Mouse (Mus musculus) mouse trophoblast stem cell (cell line): ENCODE measurements around the gene Kctd17.

Experiments
- in situ Hi-C, 2 experiments: fragments of 300-500 bp; cut with MseI, MboI; formaldehyde crosslinking; loops; 2 replicates in 1 of 2; 3 replicates in 1 of 2; pipeline ENCODE4 v1.15.1; 2025

Kctd17 gene

GRCm38 (mm10) chr15:78414157-78414556 lies 14.2 kb upstream of the Kctd17 start:
- in situ Hi-C loops, result no loop called here

GRCm38 (mm10) chr15:78416937-78417336 lies 11.4 kb upstream of the Kctd17 start:
- in situ Hi-C loops, result no loop called here

- in situ Hi-C loops, result loop anchor here (5.0 to 10.0 kb wide), 2 partner anchors 66 to 68 kb away; no protein-coding TSS in a partner anchor
Measured at GRCm38 (mm10) chr15:78420395-78420794, 8.0 kb upstream of the Kctd17 start.

GRCm38 (mm10) chr15:78422046-78422956 lies 6.1 kb upstream of the Kctd17 start:
- in situ Hi-C loops, result loop anchor here (5.0 to 10.0 kb wide), 2 partner anchors 68 to 70 kb away; no protein-coding TSS in a partner anchor

- in situ Hi-C loops, result loop anchor here (5.0 to 10.0 kb wide), 2 partner anchors 70 to 72 kb away; no protein-coding TSS in a partner anchor
Measured at GRCm38 (mm10) chr15:78424507-78424906, 3.9 kb upstream of the Kctd17 start.

- in situ Hi-C loops, result loop anchor here in 1 of 2 experiments (10.0 kb wide), 1 partner anchor 70 kb away; no protein-coding TSS in a partner anchor
Measured at GRCm38 (mm10) chr15:78425230-78425629, 3.1 kb upstream of the Kctd17 start.

GRCm38 (mm10) chr15:78429139-78429459 lies 735 bp downstream of the Kctd17 start:
- in situ Hi-C loops, result loop anchor here in 1 of 2 experiments (10.0 kb wide), 1 partner anchor 74 kb away; no protein-coding TSS in a partner anchor

GRCm38 (mm10) chr15:78429871-78430622 lies 1.7 kb downstream of the Kctd17 start:
- in situ Hi-C loops, result loop anchor here in 1 of 2 experiments (10.0 kb wide), 1 partner anchor 75 kb away; no protein-coding TSS in a partner anchor

GRCm38 (mm10) chr15:78430874-78431273 lies 2.5 kb downstream of the Kctd17 start:
- in situ Hi-C loops, result no loop called here

- in situ Hi-C loops, result no loop called here
Measured at GRCm38 (mm10) chr15:78431541-78432121, 3.3 kb downstream of the Kctd17 start.

GRCm38 (mm10) chr15:78434896-78435520 lies 6.6 kb downstream of the Kctd17 start:
- in situ Hi-C loops, result no loop called here

GRCm38 (mm10) chr15:78435681-78436080 lies 7.3 kb downstream of the Kctd17 start:
- in situ Hi-C loops, result no loop called here

GRCm38 (mm10) chr15:78436380-78437192 lies 8.2 kb downstream of the Kctd17 start:
- in situ Hi-C loops, result no loop called here

- in situ Hi-C loops, result no loop called here
Measured at GRCm38 (mm10) chr15:78437237-78438017, 9.1 kb downstream of the Kctd17 start.

- in situ Hi-C loops, result no loop called here
Measured at GRCm38 (mm10) chr15:78438018-78438394, 9.6 kb downstream of the Kctd17 start.

GRCm38 (mm10) chr15:78438505-78438904 lies 10.1 kb downstream of the Kctd17 start:
- in situ Hi-C loops, result no loop called here

- in situ Hi-C loops, result no loop called here
Measured at GRCm38 (mm10) chr15:78438973-78439372, 10.6 kb downstream of the Kctd17 start.

GRCm38 (mm10) chr15:78442231-78442630 lies 13.9 kb downstream of the Kctd17 start:
- in situ Hi-C loops, result no loop called here

GRCm38 (mm10) chr15:78443857-78444256 lies 15.5 kb downstream of the Kctd17 start:
- in situ Hi-C loops, result no loop called here

- in situ Hi-C loops, result loop anchor here (5.0 kb wide), 1 partner anchor 85 kb away; the partner anchor contains the start of gene C1qtnf6 (in 2 of the 2)
Measured at GRCm38 (mm10) chr15:78447121-78447520, 18.8 kb downstream of the Kctd17 start.
